Mouse (Mus musculus): ENCODE measurements around the gene Wasf2. TPM values are rescaled to one million over a fixed set of nuclear protein-coding genes. Genes with fewer than 3 reads are reported as not detected.
A peak's percentile ranks its signal among the peaks of the same experiment; 100 is the strongest.

Wasf2 gene
- polyA plus RNA-seq, 1 experiment from 2014 or later: 49.1 TPM

GRCm38 (mm10) chr4:133200343-133200742, 70.0 kb downstream of the Wasf2 start:
- Histone ChIP-seq H3K36me3 (peaks cover 10% of the 10 kb centered on the region; the same call in 1 of the 2 replicates), H3K27ac (peak overlapping the region; percentile 48), H3K4me2 (replicated peaks) (peak overlapping the region; percentile 9; the same call in 1 of the 2 replicates), H3K4me3 (no peak overlapping the region), H3K27me3 (0 out of 2 replicates have a peak, but pooled peaks cover 3% of the 10 kb centered on the region), H3K4me1 (peaks cover 71% of the 10 kb centered on the region), H3K9me3 (replicated peaks) (no peaks in the 10 kb centered on the region), H3K9ac (peak overlapping the region; percentile 24)
- WGBS: 40% methylated on average over 21 of the region's 21 CpGs
- ATAC-seq (ENCODE audit: low FRiP score): no peak

GRCm38 (mm10) chr4:133201006-133201771, 70.9 kb downstream of the Wasf2 start:
- H3K27ac ChIP-seq: peak overlapping the region; percentile 48; the same call in 1 of the 2 replicates
- ATAC-seq (ENCODE audit: low FRiP score): no peak
- WGBS: 78% methylated on average over 7 of the region's 8 CpGs

DNA sequence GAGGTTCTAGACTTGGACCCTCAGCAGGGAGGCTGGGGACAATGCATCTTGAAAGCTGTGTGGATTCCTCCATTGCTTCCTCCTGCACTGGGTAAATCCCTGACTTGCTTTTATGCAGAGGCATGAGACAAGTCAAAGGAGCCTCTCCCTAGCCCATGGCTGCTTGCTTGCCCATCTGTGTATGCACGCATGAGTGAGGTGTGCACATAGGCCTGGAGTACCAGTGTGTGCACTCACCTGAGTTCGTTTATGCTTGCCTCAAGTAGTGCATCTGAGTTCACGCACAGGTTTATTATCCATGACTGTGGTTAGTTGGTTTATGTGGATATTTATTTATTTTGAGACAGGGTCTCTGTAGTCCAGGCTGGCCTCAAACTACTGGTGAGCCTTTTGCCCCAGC, 71.9 kb downstream of the Wasf2 start:
- no peak overlapping the region for H3K4me2 ChIP-seq (replicated peaks)
- no peak overlapping the region for H3K27ac ChIP-seq
- H3K36me3 ChIP-seq: no peaks in the 10 kb centered on the region
- H3K9ac ChIP-seq: no peak overlapping the region
- H3K4me1 ChIP-seq: peaks cover 56% of the 10 kb centered on the region
- WGBS: 92% methylated on average over 3 of the region's 3 CpGs
- no peak overlapping the region for H3K4me3 ChIP-seq
- H3K9me3 ChIP-seq (replicated peaks): no peaks in the 10 kb centered on the region
- 0 out of 2 replicates have a peak, but pooled peaks cover 3% of the 10 kb centered on the region for H3K27me3 ChIP-seq
- no peak for ATAC-seq (ENCODE audit: low FRiP score)

More at GRCm38 (mm10) chr4:133201006-133201771, 70.9 kb downstream of the Wasf2 start:
- Histone ChIP-seq H3K9ac (no peak overlapping the region), H3K27me3 (0 out of 2 replicates have a peak, but pooled peaks cover 3% of the 10 kb centered on the region), H3K4me1 (peaks cover 66% of the 10 kb centered on the region), H3K4me3 (no peak overlapping the region), H3K9me3 (replicated peaks) (no peaks in the 10 kb centered on the region), H3K36me3 (peaks cover 3% of the 10 kb centered on the region; the same call in 1 of the 2 replicates), H3K4me2 (replicated peaks) (no peak overlapping the region)

DNA sequence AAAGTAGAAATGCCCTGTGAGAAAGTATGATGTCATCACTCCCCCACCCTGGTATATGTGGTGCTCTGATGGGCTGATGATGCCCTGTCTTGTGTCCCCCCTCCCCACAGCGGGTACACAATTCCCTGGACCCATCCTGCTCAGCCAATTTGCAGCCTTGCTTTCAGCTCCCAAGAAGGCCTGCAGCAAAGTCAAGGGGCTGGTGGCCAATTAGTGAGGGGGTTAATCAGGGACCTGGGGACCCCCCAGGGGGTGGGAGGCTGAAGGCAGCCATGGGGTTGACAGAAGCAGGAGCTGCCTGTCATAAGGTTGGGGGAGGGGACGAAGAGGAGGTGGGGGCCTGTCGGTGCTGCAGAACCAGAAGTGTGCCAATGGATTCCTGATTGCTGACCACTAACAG, 73.3 kb downstream of the Wasf2 start:
- Histone ChIP-seq H3K4me2 (replicated peaks) (no peak overlapping the region), H3K4me1 (peaks cover 42% of the 10 kb centered on the region), H3K4me3 (no peak overlapping the region), H3K9ac (no peak overlapping the region), H3K27me3 (peaks cover 7% of the 10 kb centered on the region; the same call in 1 of the 2 replicates), H3K9me3 (replicated peaks) (no peaks in the 10 kb centered on the region), H3K27ac (0 out of 2 replicates have a peak overlapping the region, but pooled peaks have one; percentile 12), H3K36me3 (no peaks in the 10 kb centered on the region)
- 68% methylated on average over 3 of the region's 3 CpGs for WGBS
- ATAC-seq (ENCODE audit: low FRiP score): no peak

- Histone ChIP-seq H3K4me1 (peaks cover 39% of the 10 kb centered on the region), H3K27ac (peak overlapping the region; percentile 49; the same call in 1 of the 2 replicates), H3K9me3 (replicated peaks) (no peaks in the 10 kb centered on the region), H3K36me3 (no peaks in the 10 kb centered on the region), H3K9ac (no peak overlapping the region), H3K4me3 (no peak overlapping the region), H3K27me3 (peaks cover 11% of the 10 kb centered on the region; the same call in 1 of the 2 replicates), H3K4me2 (replicated peaks) (no peak overlapping the region)
- no peak for ATAC-seq (ENCODE audit: low FRiP score)
- WGBS: 49% methylated on average over 7 of the region's 7 CpGs
Observed at GRCm38 (mm10) chr4:133204379-133204778, 74.1 kb downstream of the Wasf2 start.

- no peak overlapping the region for H3K9ac ChIP-seq
- H3K4me1 ChIP-seq: peaks cover 32% of the 10 kb centered on the region
- H3K36me3 ChIP-seq: no peaks in the 10 kb centered on the region
- H3K9me3 ChIP-seq (replicated peaks): no peaks in the 10 kb centered on the region
- no peak overlapping the region for H3K4me2 ChIP-seq (replicated peaks)
- no peak for ATAC-seq (ENCODE audit: low FRiP score)
- 5% methylated on average over 11 of the region's 11 CpGs for WGBS
- peaks cover 45% of the 10 kb centered on the region for H3K27me3 ChIP-seq
- no peak overlapping the region for H3K4me3 ChIP-seq
- no peak overlapping the region for H3K27ac ChIP-seq
Observed at GRCm38 (mm10) chr4:133209366-133209765, 79.1 kb downstream of the Wasf2 start.

- no peak overlapping the region for H3K4me3 ChIP-seq
- 93% methylated on average over 24 of the region's 24 CpGs for whole genome bisulfite sequencing
Observed at GRCm38 (mm10) chr4:133210023-133210787, 79.9 kb downstream of the Wasf2 start.

GRCm38 (mm10) chr4:133210788-133211390, 80.6 kb downstream of the Wasf2 start:
- Histone ChIP-seq H3K9me3 (replicated peaks) (no peaks in the 10 kb centered on the region), H3K4me3 (no peak overlapping the region), H3K27ac (no peak overlapping the region), H3K9ac (no peak overlapping the region), H3K36me3 (no peaks in the 10 kb centered on the region), H3K27me3 (peaks cover 59% of the 10 kb centered on the region), H3K4me1 (peaks cover 25% of the 10 kb centered on the region), H3K4me2 (replicated peaks) (no peak overlapping the region)
- no peak for ATAC-seq (ENCODE audit: low FRiP score)
- 90% methylated on average over 19 of the region's 19 CpGs for WGBS

More at GRCm38 (mm10) chr4:133210023-133210787, 79.9 kb downstream of the Wasf2 start:
- no peak for ATAC-seq (ENCODE audit: low FRiP score)
- H3K9me3 ChIP-seq (replicated peaks): no peaks in the 10 kb centered on the region
- no peak overlapping the region for H3K4me2 ChIP-seq (replicated peaks)
- no peak overlapping the region for H3K27ac ChIP-seq
- no peak overlapping the region for H3K9ac ChIP-seq
- peaks cover 25% of the 10 kb centered on the region for H3K4me1 ChIP-seq
- H3K36me3 ChIP-seq: no peaks in the 10 kb centered on the region
- peaks cover 53% of the 10 kb centered on the region for H3K27me3 ChIP-seq

GRCm38 (mm10) chr4:133211751-133212561, 81.7 kb downstream of the Wasf2 start, which contains the start of the genes Cd164l2 and Gpr3:
Gene Cd164l2 (plus strand): TSS chr4:133212131.
Gene Gpr3 (minus strand): TSS chr4:133212536.
- Histone ChIP-seq H3K9me3 (replicated peaks) (no peaks in the 10 kb centered on the region), H3K4me2 (replicated peaks) (peak within 1 kb of the TSS; percentile 95), H3K4me3 (peak within 1 kb of the TSS; percentile 77), H3K36me3 (no peaks in the 10 kb centered on the region), H3K27ac (no peak within 1 kb of the TSS), H3K27me3 (peaks cover 59% of the 10 kb centered on the region), H3K4me1 (peaks cover 25% of the 10 kb centered on the region), H3K9ac (peak within 1 kb of the TSS; percentile 61)
- WGBS: 1% methylated on average over 42 of the region's 52 CpGs
- peak; percentile 69 for ATAC-seq (ENCODE audit: low FRiP score)

- peak overlapping the region; percentile 61 for H3K9ac ChIP-seq
- H3K4me2 ChIP-seq (replicated peaks): peak overlapping the region; percentile 95
- H3K27me3 ChIP-seq: peaks cover 59% of the 10 kb centered on the region
- WGBS: 2% methylated on average over 44 of the region's 44 CpGs
- H3K36me3 ChIP-seq: no peaks in the 10 kb centered on the region
- peak overlapping the region; percentile 77 for H3K4me3 ChIP-seq
- no peaks in the 10 kb centered on the region for H3K9me3 ChIP-seq (replicated peaks)
- no peak overlapping the region for H3K27ac ChIP-seq
- ATAC-seq (ENCODE audit: low FRiP score): peak; percentile 87
- H3K4me1 ChIP-seq: peaks cover 25% of the 10 kb centered on the region
Observed at GRCm38 (mm10) chr4:133212562-133213267, 82.4 kb downstream of the Wasf2 start.

GRCm38 (mm10) chr4:133213268-133213590, 82.9 kb downstream of the Wasf2 start:
- WGBS: 4% methylated on average over 9 of the region's 9 CpGs
- H3K4me3 ChIP-seq: peak overlapping the region; percentile 77
- H3K36me3 ChIP-seq: no peaks in the 10 kb centered on the region
- peak overlapping the region; percentile 61 for H3K9ac ChIP-seq
- no peaks in the 10 kb centered on the region for H3K9me3 ChIP-seq (replicated peaks)
- ATAC-seq (ENCODE audit: low FRiP score): no peak
- H3K4me2 ChIP-seq (replicated peaks): peak overlapping the region; percentile 95
- peaks cover 25% of the 10 kb centered on the region for H3K4me1 ChIP-seq
- no peak overlapping the region for H3K27ac ChIP-seq
- peaks cover 59% of the 10 kb centered on the region for H3K27me3 ChIP-seq

Measured in hindbrain, embryonic 12.5 days (tissue).